Mouse (Mus musculus): Measurements from ENCODE around the gene Bend3. TPM values are rescaled to one million over a fixed set of nuclear protein-coding genes. Genes with fewer than 3 reads are reported as not detected.

The Bend3 gene
- total RNA-seq, 4 experiments from 2014 or later = 4.6 to 6.6 (median 4.7) TPM

- peak in 1 of 2 experiments; percentile 28 for DNase-seq (ENCODE audit: low spot score in 2 of 2)
Measured at GRCm38 (mm10) chr10:43527283-43528269, 48.9 kb downstream of the Bend3 start.

GRCm38 (mm10) chr10:43534382-43534781 is 55.8 kb downstream of the Bend3 start:
- no peak for DNase-seq (ENCODE audit: low spot score in 2 of 2)

GRCm38 (mm10) chr10:43537652-43538051 is 59.0 kb downstream of the Bend3 start:
- DNase-seq (ENCODE audit: low spot score in 2 of 2) = no peak

- no peak for DNase-seq (ENCODE audit: low spot score in 2 of 2)
Measured at GRCm38 (mm10) chr10:43538831-43539230, 60.2 kb downstream of the Bend3 start.

GRCm38 (mm10) chr10:43539746-43540310 is 61.2 kb downstream of the Bend3 start:
- DNase-seq (ENCODE audit: low spot score in 2 of 2) = no peak

GRCm38 (mm10) chr10:43540442-43541152 is 62.0 kb downstream of the Bend3 start, which contains the start of gene 1700021F05Rik:
1700021F05Rik (minus strand) TSS chr10:43540994.
- peak; percentile 92 to 97 for DNase-seq (ENCODE audit: low spot score in 2 of 2)

GRCm38 (mm10) chr10:43541153-43541544 is 62.5 kb downstream of the Bend3 start:
- no peak for DNase-seq (ENCODE audit: low spot score in 2 of 2)

GRCm38 (mm10) chr10:43549411-43549810 is 70.8 kb downstream of the Bend3 start:
- DNase-seq (ENCODE audit: low spot score in 2 of 2) = no peak

- no peak for DNase-seq (ENCODE audit: low spot score in 2 of 2)
Measured at GRCm38 (mm10) chr10:43550923-43551322, 72.3 kb downstream of the Bend3 start.

GRCm38 (mm10) chr10:43551388-43551787 is 72.8 kb downstream of the Bend3 start:
- no peak for DNase-seq (ENCODE audit: low spot score in 2 of 2)

GRCm38 (mm10) chr10:43557630-43558165 is 79.1 kb downstream of the Bend3 start:
- DNase-seq (ENCODE audit: low spot score in 2 of 2) = no peak

GRCm38 (mm10) chr10:43559313-43559712 is 80.7 kb downstream of the Bend3 start:
- DNase-seq (ENCODE audit: low spot score in 2 of 2) = no peak

- DNase-seq (ENCODE audit: low spot score in 2 of 2) = no peak
Measured at GRCm38 (mm10) chr10:43560765-43561164, 82.1 kb downstream of the Bend3 start.

GRCm38 (mm10) chr10:43561311-43561710 is 82.7 kb downstream of the Bend3 start:
- DNase-seq (ENCODE audit: low spot score in 2 of 2) = no peak

Other genes with a start within 250 kb of the Bend3 start
- 1 to 10 TPM in 3 of 4 experiments, not detected in 1; 3.7 to 5.8 (median 4.0) TPM for gene Gm9803, start 45.3 kb downstream of the Bend3 start, total RNA-seq (2022)
- 10 to 100 TPM; 32.0 to 42.3 (median 37.3) TPM for gene 1700021F05Rik, start 62.2 kb downstream of the Bend3 start, total RNA-seq (2022)
- gene Cd24a, start 99.5 kb downstream of the Bend3 start, total RNA-seq (2022) = 1 to 10 TPM; 6.3 to 9.3 (median 8.0) TPM

Data from left cerebral cortex, adult 8-10 months (tissue).